ENCODE assay signal across 8 mouse cellular contexts in the genomic region with DNA sequence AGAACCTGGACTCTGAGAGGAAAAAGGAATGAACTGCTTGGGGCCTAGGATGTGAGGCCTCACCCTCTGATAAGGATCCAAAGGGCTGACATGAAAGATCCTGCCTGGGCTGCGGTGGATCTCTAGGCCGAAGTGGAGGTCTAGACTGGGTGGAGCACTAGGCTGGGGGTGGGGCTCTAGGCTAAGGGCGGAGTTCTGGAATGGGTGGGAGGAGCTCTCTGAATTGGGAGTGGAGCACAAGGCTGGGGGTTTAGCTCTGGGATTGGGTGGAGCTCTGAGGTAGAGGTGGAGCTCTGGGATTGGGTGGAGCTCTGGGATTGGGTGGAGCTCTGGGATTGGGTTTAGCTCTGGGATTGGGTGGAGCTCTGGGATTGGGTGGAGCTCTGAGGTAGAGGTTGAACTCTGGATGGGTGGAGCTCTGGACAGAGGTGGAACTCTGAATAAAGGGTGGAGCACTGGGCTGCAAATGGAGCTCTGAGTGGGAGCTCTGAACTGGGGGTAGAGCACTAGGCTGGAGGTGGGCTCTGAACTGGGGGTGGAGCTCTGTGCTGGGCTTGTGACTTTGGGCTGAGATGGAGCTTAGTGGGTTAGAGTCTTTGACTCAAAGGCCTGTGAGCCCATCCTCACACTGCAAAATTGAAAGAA.
DNase-seq lines count a peak whose midpoint lies in the region; ATAC-seq lines count a peak whose summit lies in the region.

No protein-coding gene starts in this region.

- no peak overlapping the region for H3K9ac ChIP-seq in kidney, embryonic 16.5 days (replicated peaks; ENCODE audit: low read length)
- no peak overlapping the region for H3K9ac ChIP-seq in midbrain, embryonic 14.5 days (replicated peaks; ENCODE audit: low read length)

- 21% methylated on average over 3 of the region's 3 CpGs for WGBS in kidney, embryonic 16.5 days
- 23% methylated on average over 3 of the region's 3 CpGs for WGBS in midbrain, embryonic 14.5 days

- H3K4me1 ChIP-seq in kidney, embryonic 16.5 days (ENCODE audit: insufficient read depth, low read length): peaks cover 3% of the 10 kb centered on the region; the same call in 1 of the 2 replicates
- H3K4me1 ChIP-seq in midbrain, embryonic 14.5 days (ENCODE audit: control insufficient read depth, insufficient read depth, low read length): peaks cover 7% of the 10 kb centered on the region

- no peak overlapping the region for H3K4me2 ChIP-seq in kidney, embryonic 16.5 days (replicated peaks; ENCODE audit: low read depth, low read length)
- H3K4me2 ChIP-seq in midbrain, embryonic 14.5 days (ENCODE audit: low read length): no peak overlapping the region

- H3K36me3 ChIP-seq in kidney, embryonic 16.5 days (ENCODE audit: insufficient read depth, low read length): no peaks in the 10 kb centered on the region
- no peaks in the 10 kb centered on the region for H3K36me3 ChIP-seq in midbrain, embryonic 14.5 days (ENCODE audit: control insufficient read depth, insufficient read depth, low read length)

- DNase-seq in urinary bladder, postnatal 14 days (ENCODE audit: low spot score): peak; percentile 17
- no peak for DNase-seq in urinary bladder, postnatal 10 days (ENCODE audit: low spot score)
- peak; percentile 49 for DNase-seq in gastrocnemius, adult 18-20 months (ENCODE audit: low spot score)
- no peak for DNase-seq in midbrain, embryonic 14.5 days
- no peak for DNase-seq in spleen, adult 12 weeks (ENCODE audit: low spot score)
- DNase-seq in T-cell, adult 2 months (ENCODE audit: low spot score): no peak
- no peak for DNase-seq in cerebellum, adult 9-11 months

- H3K27ac ChIP-seq in kidney, embryonic 16.5 days (ENCODE audit: low read length): no peak overlapping the region
- no peak overlapping the region for H3K27ac ChIP-seq in midbrain, embryonic 14.5 days (replicated peaks; ENCODE audit: low read depth, low read length)

- ATAC-seq in kidney, embryonic 16.5 days (ENCODE audit: low FRiP score, low TSS enrichment): peak; percentile 64; the same call in 1 of the 2 replicates
- peak; percentile 57; the same call in 1 of the 2 replicates for ATAC-seq in midbrain, embryonic 14.5 days (ENCODE audit: low FRiP score, low TSS enrichment)

- H3K9me3 ChIP-seq in kidney, embryonic 16.5 days (ENCODE audit: low read length): peaks cover 4% of the 10 kb centered on the region; the same call in 1 of the 2 replicates
- no peaks in the 10 kb centered on the region for H3K9me3 ChIP-seq in midbrain, embryonic 14.5 days (ENCODE audit: control insufficient read depth, low read length)

- no peak overlapping the region for H3K4me3 ChIP-seq in kidney, embryonic 16.5 days (ENCODE audit: low read length)
- no peak overlapping the region for H3K4me3 ChIP-seq in midbrain, embryonic 14.5 days (replicated peaks; ENCODE audit: low read depth, low read length)

- no peaks in the 10 kb centered on the region for H3K27me3 ChIP-seq in kidney, embryonic 16.5 days (ENCODE audit: insufficient read depth, low read length)
- no peaks in the 10 kb centered on the region; the same call in 1 of the 2 replicates for H3K27me3 ChIP-seq in midbrain, embryonic 14.5 days (ENCODE audit: control insufficient read depth, insufficient read depth, low read length)

Comparison
In these comparisons a context has a peak if more than half of its experiments do, and no peak if none do; other contexts are left out.
1. DNase-seq: peak in urinary bladder, postnatal 14 days (single experiment) and gastrocnemius, adult 18-20 months (single experiment); none in urinary bladder, postnatal 10 days (single experiment), midbrain, embryonic 14.5 days (single experiment), spleen, adult 12 weeks (single experiment), T-cell, adult 2 months (single experiment) and cerebellum, adult 9-11 months (single experiment).